Mouse (Mus musculus) liver, embryonic 15.5 days (tissue): ENCODE measurements around the gene Calr3. TPM values are rescaled to one million over a fixed set of nuclear protein-coding genes. Genes with fewer than 3 reads are reported as not detected.

Experiments
- ATAC-seq: fragments of 200-750 bp; cut with Nextera tagmentation; 2 replicates; pipeline ENCODE4 v1.8.0; 2017; ENCODE audit warnings: moderate number of reproducible peaks, mild to moderate bottlenecking, moderate library complexity; ENCODE audit not compliant: insufficient read depth
- H3K27ac ChIP-seq: fragments of 300-500 bp; sonication (generic); replicated peaks from 2 replicates; pipeline ENCODE4 v1.5.1; 2015; ENCODE audit warnings: mild to moderate bottlenecking, inconsistent platforms
- H3K27me3 ChIP-seq: fragments of 300-500 bp; sonication (generic); 2 replicates; pipeline ENCODE4 v1.6.1; 2015; ENCODE audit warnings: mild to moderate bottlenecking, inconsistent platforms
- H3K36me3 ChIP-seq: fragments of 300-500 bp; sonication (generic); replicated peaks from 2 replicates; pipeline ENCODE4 v1.6.1; 2015; ENCODE audit warnings: moderate library complexity, mild to moderate bottlenecking, inconsistent platforms
- H3K4me1 ChIP-seq: fragments of 300-500 bp; sonication (generic); replicated peaks from 2 replicates; pipeline ENCODE4 v1.6.1; 2015; ENCODE audit warnings: inconsistent platforms
- H3K4me2 ChIP-seq: fragments of 300-500 bp; sonication (generic); 2 replicates; pipeline ENCODE4 v1.6.1; 2015; ENCODE audit warnings: moderate library complexity, mild to moderate bottlenecking, inconsistent platforms
- H3K4me3 ChIP-seq: fragments of 300-500 bp; sonication (generic); replicated peaks from 2 replicates; pipeline ENCODE4 v1.5.1; 2015; ENCODE audit warnings: mild to moderate bottlenecking, inconsistent platforms
- H3K9ac ChIP-seq: fragments of 300-500 bp; sonication (generic); 2 replicates; pipeline ENCODE4 v1.6.1; 2015; ENCODE audit warnings: moderate library complexity, mild to moderate bottlenecking, inconsistent platforms
- H3K9me3 ChIP-seq: fragments of 300-500 bp; sonication (generic); replicated peaks from 2 replicates; pipeline ENCODE4 v1.6.1; 2016; ENCODE audit warnings: inconsistent platforms
- WGBS: fragments of 180-500 bp; shearing (Covaris S2); methylation state at CpG from one replicate; pipeline ENCODE4 v1.1.7; 2015; ENCODE audit warnings: mixed read lengths; ENCODE audit not compliant: insufficient replicate concordance; 5-methylcytosine and 5-hydroxymethylcytosine counted together
- microRNA-seq: library from miRNA; unstranded; fragments of <30 nt; microRNA quantifications from one replicate; pipeline ENCODE4, GENCODE M21; 2016
- polyA plus RNA-seq: library from polyadenylated mRNA; unstranded; fragments of >200 nt; fragmentation: Nextera tagmentation; extraction: Ambion mirVana; gene quantifications from 2 replicates; pipeline ENCODE4 v1.2.1, GENCODE M21; 2015

Calr3 gene
- polyA plus RNA-seq, 1 experiment from 2014 or later = 0.58 TPM

DNA sequence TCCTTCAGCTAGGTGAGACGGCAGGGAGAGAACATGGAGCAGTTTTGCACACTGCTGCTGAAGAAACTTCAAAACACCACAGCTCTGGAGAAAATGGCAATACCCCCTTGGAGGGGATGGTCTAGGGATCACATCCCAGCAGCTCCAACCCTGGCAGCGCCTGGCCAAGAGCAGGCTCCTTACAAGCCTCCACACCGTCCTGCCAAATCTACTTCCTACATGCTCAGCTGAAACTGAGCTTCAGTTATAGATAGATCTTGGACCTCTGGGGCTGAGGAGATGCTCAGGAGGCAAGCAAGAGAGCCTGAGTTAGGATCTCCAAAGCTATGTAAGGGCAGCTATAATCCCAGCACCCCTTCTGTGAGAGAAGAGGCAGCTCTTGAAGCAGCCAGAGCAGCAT is 40.7 kb downstream of the Calr3 start:
- Histone ChIP-seq H3K9ac (no peak overlapping the region), H3K4me1 (peaks cover 42% of the 10 kb centered on the region), H3K4me3 (no peak overlapping the region), H3K27me3 (no peaks in the 10 kb centered on the region), H3K9me3 (no peaks in the 10 kb centered on the region), H3K27ac (no peak overlapping the region), H3K36me3 (peaks cover 16% of the 10 kb centered on the region; the same call in 1 of the 2 replicates), H3K4me2 (no peak overlapping the region)
- ATAC-seq = no peak
- WGBS = 86% methylated on average over 3 of the region's 3 CpGs

- WGBS = 76% methylated on average over 1 of the region's 1 CpGs
- peaks cover 32% of the 10 kb centered on the region for H3K36me3 ChIP-seq
- ATAC-seq = no peak
- H3K4me2 ChIP-seq = no peak overlapping the region
- no peak overlapping the region for H3K9ac ChIP-seq
- no peak overlapping the region for H3K27ac ChIP-seq
- H3K4me3 ChIP-seq = no peak overlapping the region
- H3K4me1 ChIP-seq = peaks cover 36% of the 10 kb centered on the region
- H3K27me3 ChIP-seq = no peaks in the 10 kb centered on the region
- H3K9me3 ChIP-seq = no peaks in the 10 kb centered on the region
These were observed 42.3 kb downstream of the Calr3 start for GRCm38 (mm10) chr8:72401381-72401780.

DNA sequence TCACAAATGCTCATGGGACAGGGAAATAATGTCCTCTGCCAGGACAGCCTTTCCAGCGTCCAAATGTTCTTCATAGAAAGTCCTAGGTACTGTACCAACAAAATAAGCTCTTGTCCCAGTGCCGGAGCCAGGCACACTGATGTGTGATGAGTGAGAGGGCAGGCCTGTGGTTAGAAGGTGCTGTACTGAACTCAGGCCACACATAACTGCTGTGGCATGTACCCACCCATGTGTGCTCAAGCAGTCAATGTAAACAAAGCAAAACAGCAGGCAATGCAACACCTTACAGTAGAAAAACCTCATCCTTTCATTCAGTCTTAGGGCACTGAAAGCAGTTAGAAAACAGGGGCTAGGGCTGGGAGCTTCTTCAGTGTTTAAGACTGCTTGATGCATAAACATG is 57.9 kb downstream of the Calr3 start:
- no peak overlapping the region for H3K27ac ChIP-seq
- no peak overlapping the region for H3K4me2 ChIP-seq
- 87% methylated on average over 2 of the region's 2 CpGs for WGBS
- ATAC-seq = no peak
- H3K36me3 ChIP-seq = peaks cover 98% of the 10 kb centered on the region
- no peaks in the 10 kb centered on the region for H3K27me3 ChIP-seq
- no peak overlapping the region for H3K4me3 ChIP-seq
- H3K9me3 ChIP-seq = no peaks in the 10 kb centered on the region
- H3K4me1 ChIP-seq = no peaks in the 10 kb centered on the region
- H3K9ac ChIP-seq = no peak overlapping the region

GRCm38 (mm10) chr8:72382395-72382794 is 61.3 kb downstream of the Calr3 start:
- Histone ChIP-seq H3K9ac (no peak overlapping the region), H3K36me3 (peaks cover 98% of the 10 kb centered on the region), H3K27me3 (no peaks in the 10 kb centered on the region), H3K27ac (no peak overlapping the region), H3K4me3 (no peak overlapping the region), H3K4me2 (no peak overlapping the region), H3K4me1 (no peaks in the 10 kb centered on the region), H3K9me3 (no peaks in the 10 kb centered on the region)
- no peak for ATAC-seq
- 64% methylated on average over 5 of the region's 5 CpGs for WGBS

DNA sequence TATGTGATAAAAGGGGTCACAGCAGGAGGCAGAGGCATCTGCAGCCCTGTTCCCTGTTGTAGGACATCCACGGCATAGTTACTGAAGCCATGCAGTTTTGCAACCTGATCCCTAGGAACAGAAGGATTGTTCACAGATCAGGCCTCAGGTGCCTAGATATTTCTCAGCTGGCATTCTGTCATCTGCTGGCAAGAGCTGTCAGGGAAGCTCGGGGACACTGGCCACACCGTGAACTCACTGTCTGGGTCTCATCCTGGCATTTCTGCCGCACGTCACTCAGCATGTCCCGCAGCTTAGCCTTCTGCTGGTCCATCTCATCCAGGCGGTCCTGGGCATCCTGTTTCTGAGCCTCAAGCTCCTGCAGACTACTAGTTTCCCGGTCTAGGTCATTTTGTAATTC is 63.0 kb downstream of the Calr3 start:
- ATAC-seq = no peak
- no peak overlapping the region for H3K9ac ChIP-seq
- WGBS = 86% methylated on average over 8 of the region's 8 CpGs
- H3K27me3 ChIP-seq = no peaks in the 10 kb centered on the region
- no peak overlapping the region for H3K4me3 ChIP-seq
- H3K9me3 ChIP-seq = no peaks in the 10 kb centered on the region
- 0 out of 2 replicates have a peak, but pooled peaks cover 5% of the 10 kb centered on the region for H3K4me1 ChIP-seq
- H3K36me3 ChIP-seq = peaks cover 97% of the 10 kb centered on the region
- H3K27ac ChIP-seq = no peak overlapping the region
- no peak overlapping the region for H3K4me2 ChIP-seq

DNA sequence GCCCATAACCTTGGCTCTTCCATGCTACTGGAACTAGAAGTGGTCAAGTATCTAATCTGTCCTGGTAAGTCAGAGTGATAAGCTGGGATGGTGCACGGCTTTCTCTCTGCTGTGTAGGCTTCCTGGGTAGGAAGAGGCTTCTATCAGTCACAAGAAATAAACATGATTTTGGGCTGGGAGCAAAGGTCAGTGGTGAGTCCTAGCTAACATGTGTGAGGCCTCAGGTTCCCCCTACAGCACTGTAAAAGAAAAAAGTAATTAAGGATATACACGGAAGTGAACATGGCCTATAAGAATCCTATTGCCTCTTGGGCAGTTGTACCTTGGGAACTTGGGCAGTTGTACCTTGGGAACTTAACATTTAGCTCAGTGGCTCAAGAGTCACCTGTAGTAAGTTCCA is 66.8 kb downstream of the Calr3 start:
- WGBS = 67% methylated on average over 2 of the region's 2 CpGs
- Histone ChIP-seq H3K4me2 (no peak overlapping the region), H3K36me3 (peaks cover 94% of the 10 kb centered on the region), H3K9ac (no peak overlapping the region), H3K4me3 (no peak overlapping the region), H3K27me3 (no peaks in the 10 kb centered on the region), H3K9me3 (no peaks in the 10 kb centered on the region), H3K27ac (no peak overlapping the region), H3K4me1 (0 out of 2 replicates have a peak, but pooled peaks cover 5% of the 10 kb centered on the region)
- no peak for ATAC-seq

- ATAC-seq = no peak
- WGBS = 70% methylated on average over 5 of the region's 5 CpGs
- Histone ChIP-seq H3K27ac (no peak overlapping the region), H3K27me3 (no peaks in the 10 kb centered on the region), H3K9ac (no peak overlapping the region), H3K9me3 (no peaks in the 10 kb centered on the region), H3K4me1 (0 out of 2 replicates have a peak, but pooled peaks cover 5% of the 10 kb centered on the region), H3K4me2 (no peak overlapping the region), H3K4me3 (no peak overlapping the region), H3K36me3 (peaks cover 94% of the 10 kb centered on the region)
These were observed 67.4 kb downstream of the Calr3 start for GRCm38 (mm10) chr8:72376309-72376708.

DNA sequence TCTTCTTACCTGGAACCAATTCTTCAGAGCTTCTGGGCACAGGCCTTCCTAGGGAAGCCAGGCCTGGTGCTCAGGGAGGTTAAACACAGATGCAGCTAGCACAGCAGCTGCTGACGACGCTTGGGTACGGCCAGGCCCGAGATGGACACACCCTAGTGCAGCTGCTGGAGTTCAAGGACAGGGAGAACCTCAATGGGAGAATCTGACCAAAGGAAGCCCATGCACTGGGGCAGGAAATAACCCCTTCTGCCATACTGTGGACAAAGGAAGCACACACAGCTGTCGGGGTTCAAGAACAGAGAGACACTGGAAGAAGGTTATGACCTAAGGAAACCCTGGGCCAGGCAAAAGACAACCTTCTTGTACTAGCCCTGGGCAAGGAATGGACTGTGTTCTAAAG is 68.5 kb downstream of the Calr3 start:
- peaks cover 93% of the 10 kb centered on the region for H3K36me3 ChIP-seq
- ATAC-seq = no peak
- 0 out of 2 replicates have a peak, but pooled peaks cover 5% of the 10 kb centered on the region for H3K4me1 ChIP-seq
- no peak overlapping the region for H3K27ac ChIP-seq
- H3K4me3 ChIP-seq = no peak overlapping the region
- no peaks in the 10 kb centered on the region for H3K27me3 ChIP-seq
- WGBS = 66% methylated on average over 5 of the region's 5 CpGs
- no peak overlapping the region for H3K9ac ChIP-seq
- H3K4me2 ChIP-seq = no peak overlapping the region
- no peaks in the 10 kb centered on the region for H3K9me3 ChIP-seq

Small RNA genes within 50 kb of the gene (microRNA-seq; reads per million reads assigned to microRNA genes)
- gene Mir7068 = 1.3 reads per million

Other genes starting within 250 kb of the Calr3 start
- not detected in 2 replicates for gene Cib3, start 231.0 kb downstream of the Calr3 start, polyA plus RNA-seq
- gene Gm11034, start 230.2 kb downstream of the Calr3 start, polyA plus RNA-seq = not detected in 2 replicates
- gene Fam32a, start 224.1 kb downstream of the Calr3 start, polyA plus RNA-seq = 32.2 and 33.9 TPM in 2 replicates
- gene Ap1m1, start 203.9 kb downstream of the Calr3 start, polyA plus RNA-seq = 57.0 and 61.7 TPM in 2 replicates
- 4.9 and 7.2 TPM in 2 replicates for gene Gm10282, start 138.6 kb downstream of the Calr3 start, polyA plus RNA-seq
- 2.6 and 3.1 TPM in 2 replicates for gene Klf2, start 124.8 kb downstream of the Calr3 start, polyA plus RNA-seq
- gene Eps15l1, start 22.4 kb downstream of the Calr3 start, polyA plus RNA-seq = 19.4 and 19.8 TPM in 2 replicates
- 2.9 and 3.4 TPM in 2 replicates for gene 1700030K09Rik, start within 50 bp of the Calr3 start, polyA plus RNA-seq
- 19.1 and 20.5 TPM in 2 replicates for gene Cherp, start 31.4 kb upstream of the Calr3 start, polyA plus RNA-seq
- gene Slc35e1, start 48.7 kb upstream of the Calr3 start, polyA plus RNA-seq = 8.1 and 9.7 TPM in 2 replicates
- 7.2 and 7.7 TPM in 2 replicates for gene Med26, start 104.4 kb upstream of the Calr3 start, polyA plus RNA-seq
- 37.0 and 37.4 TPM in 2 replicates for gene Smim7, start 127.2 kb upstream of the Calr3 start, polyA plus RNA-seq
- gene Tmem38a, start 128.2 kb upstream of the Calr3 start, polyA plus RNA-seq = 3.2 and 3.6 TPM in 2 replicates
- 0.01 TPM in 1 of 2 replicates, not detected in the other for gene Nwd1, start 202.8 kb upstream of the Calr3 start, polyA plus RNA-seq